Mouse (Mus musculus): ENCODE data around the gene Rnf121. TPM values are rescaled to one million over a fixed set of nuclear protein-coding genes. Genes with fewer than 3 reads are reported as not detected.
"Not testable (repeated sequence)": the region's sequence is repeated elsewhere in the genome, so short reads cannot be mapped to it uniquely, and the experiment has no call there.

Gene Rnf121
- total RNA-seq, 1 experiment from 2014 or later = 6.6 TPM

DNA sequence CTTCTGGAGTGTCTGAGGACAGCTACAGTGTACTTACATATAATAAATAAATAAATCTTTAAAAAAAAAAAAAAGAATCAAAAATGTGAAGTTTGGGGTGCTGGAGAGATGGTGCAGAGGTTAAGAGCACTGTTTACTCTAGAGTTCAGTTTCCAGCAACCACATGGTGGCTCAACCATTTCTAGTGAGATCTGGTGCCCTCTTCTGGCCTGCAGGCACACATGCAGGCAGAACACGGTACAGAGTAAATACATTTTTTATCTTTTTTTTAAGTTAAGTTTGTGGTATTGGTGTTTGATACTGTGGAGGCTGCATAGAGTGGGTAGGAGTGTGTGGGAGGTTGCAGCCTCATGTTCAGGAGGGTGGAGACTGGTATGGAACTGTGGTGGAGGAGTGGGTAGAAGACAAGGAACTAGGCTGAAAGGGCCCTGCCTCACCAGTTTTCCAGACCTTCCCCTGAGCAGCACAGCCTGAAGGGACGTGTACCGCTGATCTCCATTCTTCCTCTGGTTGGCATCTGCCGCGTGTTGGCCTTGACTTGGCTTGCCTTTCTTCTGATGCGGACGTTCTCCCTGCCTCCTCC lies 11.5 kb upstream of the Rnf121 start:
- ATAC-seq (replicated peaks; ENCODE audit: low read depth, poor library complexity, severe bottlenecking) = peak; percentile 76

DNA sequence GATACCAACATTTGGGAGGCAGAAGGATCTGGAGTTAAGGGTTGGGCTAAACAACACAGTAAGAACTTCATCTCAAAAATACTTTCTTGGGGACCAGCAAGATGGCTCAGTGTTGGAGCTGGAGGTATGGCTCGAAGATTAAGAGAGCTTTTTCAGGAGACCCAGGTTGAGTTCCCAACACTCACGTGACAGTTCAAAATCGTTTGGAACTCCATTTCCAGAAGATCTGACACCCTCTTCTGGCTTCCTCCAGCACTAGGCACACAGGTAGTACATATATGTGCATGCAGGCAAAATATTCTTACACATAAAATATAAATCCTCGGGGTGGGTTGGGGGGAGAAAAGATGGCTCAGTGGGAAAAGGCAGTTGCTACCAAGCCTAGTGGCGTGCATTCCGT lies 1.1 kb upstream of the Rnf121 start:
- ATAC-seq (replicated peaks; ENCODE audit: low read depth, poor library complexity, severe bottlenecking) = no peak

DNA sequence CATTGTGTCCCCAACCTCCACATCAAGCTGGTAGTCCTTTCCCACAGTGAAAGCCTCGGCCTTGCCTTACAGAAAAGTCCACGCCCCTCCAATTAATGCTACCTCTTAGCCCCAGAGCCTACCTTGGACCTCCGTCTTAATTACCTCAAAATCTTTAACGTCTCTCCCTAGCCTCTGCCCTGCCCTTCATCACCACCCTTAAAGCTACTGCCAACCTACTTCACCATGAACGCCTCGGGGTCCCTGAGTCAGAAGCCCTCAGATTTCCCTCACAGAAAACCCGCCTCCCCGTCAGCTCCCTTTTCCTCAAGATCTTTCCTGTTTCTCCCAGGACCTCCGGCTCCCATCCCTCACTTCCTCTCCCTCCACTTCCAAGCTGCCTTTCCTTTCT lies 619 bp downstream of the Rnf121 start:
- 0 out of 2 replicates have a peak, but pooled peaks have one; percentile 0 for ATAC-seq (replicated peaks; ENCODE audit: low read depth, poor library complexity, severe bottlenecking)

DNA sequence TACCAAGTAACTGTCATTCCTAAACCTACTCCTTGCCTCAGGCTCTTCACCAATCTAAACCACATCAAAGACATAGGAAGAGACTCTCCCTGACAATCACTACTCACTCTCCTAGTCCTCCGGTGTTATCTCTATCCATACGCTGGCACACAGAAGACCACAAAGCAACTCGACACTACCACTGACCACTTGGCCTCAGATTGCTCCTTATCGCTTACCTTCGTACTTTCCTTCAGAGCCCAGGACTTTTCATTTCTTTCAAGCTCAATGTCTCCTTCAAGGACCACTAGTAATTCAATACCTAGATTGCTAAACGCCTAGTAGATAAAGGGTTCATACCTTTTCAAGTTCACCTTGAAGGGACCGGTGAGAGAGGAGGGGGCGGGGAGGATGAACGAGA lies 1.4 kb downstream of the Rnf121 start:
- ATAC-seq (replicated peaks; ENCODE audit: low read depth, poor library complexity, severe bottlenecking) = no peak

DNA sequence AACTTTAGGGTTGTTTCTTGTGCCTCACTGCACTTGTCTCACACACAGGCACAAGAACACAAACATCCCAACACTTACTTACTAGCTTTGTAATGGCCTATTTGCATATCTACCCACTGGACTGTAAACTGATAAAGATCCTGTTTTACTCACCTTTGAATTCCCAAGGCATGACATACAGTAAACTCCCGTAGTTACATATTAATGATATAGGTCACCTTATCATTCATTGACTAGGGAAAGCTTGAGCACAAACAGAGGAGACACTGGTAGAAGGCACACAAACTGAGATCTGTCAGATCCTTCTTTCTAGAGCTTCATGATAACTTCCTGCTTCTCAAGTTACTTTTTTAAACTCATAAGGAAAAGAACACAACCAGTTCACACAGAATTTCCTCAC lies 3.1 kb downstream of the Rnf121 start:
- ATAC-seq (replicated peaks; ENCODE audit: low read depth, poor library complexity, severe bottlenecking) = no peak

DNA sequence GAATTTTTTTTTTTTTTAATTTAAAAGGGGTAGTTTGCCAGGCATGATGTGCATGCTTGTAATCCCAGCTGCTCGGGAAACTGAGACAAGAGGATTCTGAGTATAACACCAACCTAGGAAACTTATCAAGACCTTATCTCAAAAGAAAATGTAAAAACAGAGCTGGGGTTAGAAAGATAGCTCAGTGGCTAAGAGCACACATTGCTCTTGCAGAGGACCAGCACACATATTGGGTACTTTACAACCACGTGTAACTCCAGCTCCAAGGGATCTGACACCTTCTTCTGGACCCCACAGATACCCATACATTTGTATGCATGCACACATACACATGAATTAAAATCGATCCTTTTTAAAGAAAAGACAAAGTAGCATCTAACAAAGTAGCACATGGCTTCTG lies 3.9 kb downstream of the Rnf121 start:
- no peak for ATAC-seq (replicated peaks; ENCODE audit: low read depth, poor library complexity, severe bottlenecking)

DNA sequence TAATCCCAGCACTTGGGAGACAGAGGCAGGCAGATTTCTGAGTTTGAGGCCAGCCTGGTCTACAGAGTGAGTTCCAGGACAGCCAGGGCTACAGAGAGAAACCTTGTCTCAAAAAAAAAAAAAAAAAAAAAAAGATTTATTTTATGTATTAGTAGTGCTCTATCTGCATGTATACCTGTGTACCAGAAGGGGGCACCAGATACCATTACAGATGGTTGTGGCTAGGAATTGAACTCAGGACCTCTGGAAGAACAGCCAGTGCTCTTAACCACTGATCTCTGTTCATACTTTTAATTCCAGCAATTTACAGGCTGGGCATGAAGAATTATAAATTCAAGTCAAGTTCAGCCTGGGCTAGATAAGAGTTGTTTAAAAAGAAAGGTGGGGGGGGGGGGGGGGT lies 16.7 kb downstream of the Rnf121 start:
- not testable (repeated sequence) for ATAC-seq (replicated peaks; ENCODE audit: low read depth, poor library complexity, severe bottlenecking)

DNA sequence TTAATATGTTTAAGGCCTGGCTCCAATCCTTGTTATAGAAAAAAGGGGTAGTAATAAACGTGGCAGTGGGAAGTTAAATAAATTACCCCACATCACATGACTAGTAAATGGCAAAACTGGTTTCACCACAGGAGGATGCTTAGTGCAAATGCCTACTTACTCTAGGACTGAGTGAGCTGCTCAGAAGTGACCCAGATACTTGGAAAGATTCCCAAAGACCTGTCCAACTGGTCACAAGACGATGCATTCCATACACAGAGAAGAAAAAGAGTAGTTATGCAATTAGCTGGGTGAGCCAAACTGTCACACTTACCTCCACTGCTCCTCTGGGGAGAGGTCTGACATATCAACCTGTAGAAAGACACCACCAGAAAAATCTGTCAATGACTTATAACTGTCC lies 23.0 kb downstream of the Rnf121 start:
- no peak for ATAC-seq (replicated peaks; ENCODE audit: low read depth, poor library complexity, severe bottlenecking)

DNA sequence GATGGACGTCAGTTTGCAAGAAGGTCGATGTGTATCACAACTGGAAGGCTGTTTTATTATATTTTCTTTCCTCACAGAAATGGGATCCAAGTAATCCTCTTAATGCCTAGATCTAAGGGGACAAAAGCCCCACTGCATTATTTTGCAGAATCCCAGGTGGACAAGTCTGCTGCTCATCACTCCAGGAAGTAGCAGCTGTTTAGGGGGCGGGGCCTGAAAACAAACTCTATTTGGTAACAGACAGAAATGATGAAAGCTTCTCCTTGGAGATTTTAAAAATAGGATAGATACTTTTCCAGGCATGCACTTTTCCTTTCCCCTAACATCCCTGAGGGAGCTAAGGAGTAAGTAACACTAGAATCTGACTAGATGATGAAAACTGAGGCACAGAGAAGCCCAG lies 28.0 kb downstream of the Rnf121 start:
- ATAC-seq (replicated peaks; ENCODE audit: low read depth, poor library complexity, severe bottlenecking) = no peak

DNA sequence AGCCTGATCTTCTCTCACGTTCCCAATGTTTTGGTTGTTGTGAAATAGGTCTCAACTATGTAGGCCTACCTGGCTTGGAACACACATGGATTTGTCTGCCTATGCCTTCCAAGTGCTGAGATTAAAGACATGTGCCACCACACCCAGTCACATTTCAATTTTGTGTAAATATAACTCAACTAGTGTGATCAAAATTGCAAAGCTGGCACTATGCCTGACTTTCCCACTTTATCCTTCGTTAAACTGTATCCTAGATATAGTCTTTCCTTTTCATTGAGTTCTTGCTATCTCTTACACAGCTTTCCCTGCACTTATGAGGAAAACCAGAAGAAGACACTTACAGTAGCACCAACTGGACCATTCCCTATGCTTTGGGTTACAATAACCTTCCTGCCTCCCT lies 29.7 kb downstream of the Rnf121 start:
- no peak for ATAC-seq (replicated peaks; ENCODE audit: low read depth, poor library complexity, severe bottlenecking)

DNA sequence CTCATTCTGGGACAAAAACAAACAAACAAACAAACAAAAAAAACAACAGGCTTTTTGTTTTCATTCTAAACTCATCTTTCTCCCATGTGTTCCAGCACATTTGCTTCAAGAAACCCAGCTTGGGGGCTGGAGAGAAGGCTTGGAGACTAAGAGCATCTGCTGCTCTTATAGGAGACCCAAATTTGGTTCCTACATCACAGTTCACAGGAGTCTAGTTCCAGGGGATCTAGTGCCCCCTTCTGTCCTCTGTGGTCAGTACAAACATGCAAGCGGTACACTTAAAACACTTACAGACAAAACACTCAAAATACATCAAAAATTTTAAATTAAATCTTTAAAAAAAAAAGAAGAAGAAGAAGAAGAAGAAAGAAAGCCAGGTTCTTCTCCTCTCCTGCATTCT lies 30.4 kb downstream of the Rnf121 start:
- ATAC-seq (replicated peaks; ENCODE audit: low read depth, poor library complexity, severe bottlenecking) = no peak

DNA sequence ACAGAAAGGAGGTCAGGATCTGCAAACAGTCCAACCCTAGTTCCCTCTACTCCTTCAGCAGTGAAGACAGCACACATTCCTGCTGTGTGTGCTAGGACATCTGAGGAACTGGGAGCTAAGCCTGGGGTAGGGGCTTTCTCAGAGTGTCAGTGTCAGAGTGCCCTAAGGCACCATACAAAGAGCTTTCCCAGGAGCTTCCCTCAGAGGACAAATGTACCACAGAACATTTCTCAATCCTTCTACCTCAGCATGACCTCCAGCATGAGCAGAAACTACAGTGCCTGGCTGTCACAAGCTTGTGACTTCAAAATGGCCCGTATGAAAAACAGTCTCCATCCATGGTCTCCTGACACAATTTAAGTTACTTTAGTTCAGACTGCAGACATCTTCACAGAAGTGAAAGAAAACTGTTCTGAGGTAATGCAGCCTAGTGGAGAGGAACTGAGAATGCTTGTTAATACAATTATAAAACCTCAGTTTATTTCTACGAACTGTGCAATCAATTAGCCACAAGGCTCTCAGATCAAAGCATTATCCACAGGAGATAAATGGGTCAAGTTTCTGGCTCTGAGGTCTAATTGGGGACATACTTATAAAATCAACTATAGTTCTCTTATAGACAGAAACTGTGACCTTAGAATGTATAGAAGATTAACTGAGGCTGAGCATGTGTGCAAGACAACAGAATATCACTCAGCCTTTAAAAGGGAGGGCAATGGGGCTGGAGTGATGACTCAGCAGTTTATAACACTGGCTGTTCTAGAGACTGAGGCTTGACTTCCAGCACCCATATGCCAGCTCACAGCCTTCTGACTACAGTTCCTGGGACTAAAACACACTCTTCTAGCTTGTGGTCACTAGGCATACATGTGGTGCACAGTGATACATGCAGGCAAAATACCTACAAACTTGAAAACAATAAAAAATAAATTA lies 39.8 kb downstream of the Rnf121 start:
- ATAC-seq (replicated peaks; ENCODE audit: low read depth, poor library complexity, severe bottlenecking) = 0 out of 2 replicates have a peak, but pooled peaks have one; percentile 22

DNA sequence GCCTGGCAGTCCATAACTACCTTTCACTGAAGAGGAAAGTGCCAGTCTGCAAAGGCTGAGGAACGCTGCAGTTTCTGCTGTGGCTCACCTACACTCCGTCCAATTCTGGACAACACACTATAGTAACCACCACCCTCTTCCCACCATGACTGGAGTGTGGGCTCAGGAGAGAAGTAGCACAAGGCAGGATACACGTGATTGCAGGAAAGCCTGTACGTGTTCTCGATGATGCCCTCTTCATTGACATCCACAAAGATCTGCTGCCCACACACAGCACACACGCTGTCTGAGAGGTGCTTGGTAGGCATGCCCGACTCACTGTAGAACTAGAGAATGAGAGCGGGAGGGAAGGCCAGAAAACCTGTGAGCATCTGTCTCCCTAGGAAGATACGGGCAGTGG lies 41.4 kb downstream of the Rnf121 start:
- ATAC-seq (replicated peaks; ENCODE audit: low read depth, poor library complexity, severe bottlenecking) = no peak

DNA sequence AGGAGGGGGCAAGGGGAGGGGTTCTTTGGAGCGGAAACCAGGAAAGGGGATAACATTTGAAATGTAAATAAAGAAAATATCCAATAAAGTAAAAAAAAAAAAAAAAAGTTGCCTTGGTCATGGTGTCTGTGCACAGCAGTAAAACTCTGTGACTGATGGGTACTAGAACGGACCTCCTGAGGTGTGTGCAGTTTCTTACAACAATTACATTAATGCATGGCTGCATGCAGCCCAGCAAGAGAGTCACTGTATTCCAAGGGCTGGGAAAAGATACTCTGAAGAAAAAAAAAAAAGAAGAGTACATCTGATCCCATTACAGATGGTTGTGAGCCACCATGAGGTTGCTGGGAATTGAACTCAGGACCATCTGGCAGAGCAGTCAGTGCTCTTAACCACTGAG lies 44.3 kb downstream of the Rnf121 start:
- not testable (repeated sequence) for ATAC-seq (replicated peaks; ENCODE audit: low read depth, poor library complexity, severe bottlenecking)

DNA sequence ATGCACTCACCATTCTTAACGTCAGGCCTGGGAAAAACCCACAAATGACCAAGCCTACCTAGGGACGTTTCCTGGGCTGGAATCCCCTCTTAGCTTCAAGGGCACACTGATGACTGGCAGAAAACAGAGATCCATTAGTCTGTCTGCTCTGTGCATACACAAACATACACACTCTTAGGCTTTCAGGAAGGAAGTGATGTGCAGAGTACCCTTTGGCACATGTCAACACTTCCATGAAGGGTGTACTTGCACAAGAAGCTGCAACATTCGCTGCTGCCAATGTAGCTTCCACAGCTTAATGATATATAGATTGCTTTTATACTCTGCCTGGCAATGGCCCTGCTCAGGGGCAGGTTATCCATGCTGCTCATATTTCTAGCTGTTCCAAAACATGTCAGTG lies 45.9 kb downstream of the Rnf121 start:
- no peak for ATAC-seq (replicated peaks; ENCODE audit: low read depth, poor library complexity, severe bottlenecking)

DNA sequence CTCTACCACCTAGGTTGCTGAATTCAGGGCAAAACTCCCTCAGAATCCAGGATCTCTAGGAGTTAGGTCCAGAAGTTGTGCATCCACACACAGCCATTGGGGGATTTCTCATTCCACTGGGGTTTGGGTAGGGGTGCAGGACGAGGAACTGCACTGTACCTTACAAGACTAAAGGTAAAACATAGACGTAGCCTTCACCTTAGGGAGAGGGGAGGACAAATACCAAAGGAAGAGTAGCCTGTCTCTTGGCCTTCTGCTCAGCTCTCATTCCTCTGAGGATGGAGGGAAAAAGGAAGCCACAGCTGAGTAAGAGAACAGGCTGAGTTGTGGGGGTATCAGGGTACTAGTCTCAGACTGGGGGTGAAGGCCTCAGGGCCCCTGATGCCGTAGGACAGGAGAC lies 46.7 kb downstream of the Rnf121 start, which contains the start of gene Il18bp:
Il18bp (minus strand) TSS at position 101 of the 400 bp plus-strand sequence.
- ATAC-seq (replicated peaks; ENCODE audit: low read depth, poor library complexity, severe bottlenecking) = no peak

DNA sequence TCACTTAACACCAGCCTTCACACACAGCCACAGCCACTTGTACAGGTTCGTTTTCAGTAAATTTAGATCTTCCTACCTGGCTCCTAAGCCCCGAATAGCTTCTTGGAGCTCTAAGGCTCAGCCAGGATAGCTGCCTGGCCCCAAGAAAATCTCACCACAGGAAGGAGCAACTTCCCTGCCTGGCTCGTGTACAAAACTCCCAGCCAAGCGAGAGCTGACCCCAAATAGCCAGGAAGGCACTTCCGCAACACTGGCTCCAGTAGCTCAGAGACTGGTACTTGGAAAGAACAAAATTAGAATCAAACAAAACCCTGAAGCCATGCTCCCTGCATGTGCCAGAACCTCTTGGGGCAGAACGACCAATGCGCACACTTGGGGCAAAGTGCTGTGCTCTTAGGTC lies 47.2 kb downstream of the Rnf121 start:
- no peak for ATAC-seq (replicated peaks; ENCODE audit: low read depth, poor library complexity, severe bottlenecking)

DNA sequence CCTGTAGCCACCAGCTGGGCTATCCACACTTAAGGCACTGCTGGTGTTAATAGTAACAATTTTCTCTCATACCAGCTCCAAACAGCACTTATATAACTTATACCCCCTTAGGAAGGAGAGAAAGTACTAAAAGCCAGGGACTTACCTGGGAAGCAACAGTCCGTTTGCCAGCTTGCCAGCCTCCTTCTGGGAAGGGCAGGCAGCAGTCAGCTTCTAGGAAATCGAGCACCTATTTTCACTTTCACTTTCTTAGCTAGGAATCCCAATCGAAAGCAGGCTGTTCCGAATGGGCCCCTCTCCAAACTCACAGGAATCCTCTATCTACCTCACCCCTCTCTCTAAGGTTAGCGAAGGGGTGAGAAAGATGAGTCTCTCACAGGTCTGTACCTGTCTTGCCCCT lies 47.8 kb downstream of the Rnf121 start:
- peak; percentile 40 for ATAC-seq (replicated peaks; ENCODE audit: low read depth, poor library complexity, severe bottlenecking)

DNA sequence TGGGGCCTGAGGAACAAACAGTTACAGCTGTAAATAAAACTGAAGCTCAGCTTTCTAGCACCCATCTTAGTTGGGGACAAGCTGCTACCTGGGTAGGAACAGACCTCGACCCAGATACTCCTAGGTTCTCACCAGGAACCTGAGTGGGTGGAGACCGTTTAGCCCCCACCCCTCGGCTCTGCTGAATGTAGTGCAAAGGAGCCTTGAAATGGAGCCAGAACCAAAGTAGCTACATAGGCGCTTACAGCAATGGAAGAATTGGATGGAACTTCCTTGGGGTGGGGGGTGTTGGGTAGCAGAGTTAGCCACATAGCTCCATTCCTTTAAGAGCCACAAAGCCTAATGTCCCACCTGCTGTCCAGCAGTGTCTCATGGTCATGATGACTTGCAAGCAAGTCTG lies 48.3 kb downstream of the Rnf121 start:
- no peak for ATAC-seq (replicated peaks; ENCODE audit: low read depth, poor library complexity, severe bottlenecking)

DNA sequence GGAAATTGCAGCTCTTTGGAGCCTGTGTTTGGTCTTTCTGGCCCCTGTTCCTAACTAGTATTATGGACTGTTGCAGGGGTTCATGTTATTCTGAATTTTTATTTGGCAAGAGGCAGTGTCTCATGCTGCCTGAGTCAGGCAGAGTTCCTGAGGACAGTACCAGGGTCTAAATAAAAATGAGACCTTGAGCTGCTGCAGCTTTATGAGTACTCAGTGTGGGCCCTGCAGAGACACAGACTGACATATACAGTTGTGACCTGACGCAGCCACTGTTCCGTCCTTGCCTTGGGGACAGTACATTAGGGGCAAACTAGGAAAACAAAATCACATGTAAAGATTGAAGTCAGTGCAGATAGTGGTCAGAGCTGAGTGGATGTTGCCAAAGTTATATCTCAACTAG lies 50.3 kb downstream of the Rnf121 start:
- no peak for ATAC-seq (replicated peaks; ENCODE audit: low read depth, poor library complexity, severe bottlenecking)

DNA sequence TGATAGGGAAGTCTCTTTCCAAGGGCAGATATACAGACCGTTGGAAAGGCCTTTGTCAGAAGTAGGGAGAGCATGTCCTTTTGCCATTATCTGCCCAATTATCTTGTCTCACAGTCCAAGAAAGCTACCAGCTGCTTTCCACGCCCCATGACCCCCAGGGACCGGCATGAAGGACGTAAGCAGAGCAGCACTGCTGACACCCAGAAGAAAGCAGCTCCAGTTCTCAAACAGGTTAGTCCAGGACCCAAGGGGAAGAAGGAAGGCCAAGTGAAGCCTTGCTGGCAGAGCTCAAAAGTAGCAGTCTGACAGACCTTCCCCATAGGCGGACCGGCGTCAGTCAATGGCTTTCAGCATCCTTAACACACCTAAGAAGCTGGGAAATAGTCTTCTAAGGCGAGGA lies 51.9 kb downstream of the Rnf121 start:
- ATAC-seq (replicated peaks; ENCODE audit: low read depth, poor library complexity, severe bottlenecking) = no peak

DNA sequence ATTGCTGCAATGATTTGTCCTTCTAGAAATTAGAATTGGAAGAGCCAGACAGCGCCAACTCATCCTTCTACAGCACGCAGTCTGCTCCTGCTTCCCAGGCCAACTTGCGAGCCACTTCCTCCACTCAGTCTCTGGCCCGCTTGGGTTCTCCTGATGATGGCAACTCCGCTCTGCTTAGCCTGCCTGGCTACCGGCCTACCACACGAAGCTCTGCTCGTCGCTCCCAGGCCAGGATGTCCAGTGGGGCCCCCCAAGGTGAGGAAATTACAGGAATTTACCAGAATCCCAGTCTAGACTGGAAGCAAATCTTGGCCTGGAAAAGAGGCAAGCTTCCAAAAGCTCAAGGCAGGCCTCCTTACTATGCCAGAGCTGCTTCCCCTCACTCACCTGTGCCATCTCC lies 53.4 kb downstream of the Rnf121 start:
- no peak for ATAC-seq (replicated peaks; ENCODE audit: low read depth, poor library complexity, severe bottlenecking)

All from common myeloid progenitor, adult 5-6 weeks (primary cell).